Mouse (Mus musculus) bone marrow macrophage, adult 2 months (primary cell): ENCODE results near the gene Gpn3. TPM values are rescaled to one million over a fixed set of nuclear protein-coding genes. Genes with fewer than 3 reads are reported as not detected.

Experiments used
- H3K27ac ChIP-seq: 2 replicates; pipeline ENCODE4 v1.5.1; 2012; ENCODE audit warnings: low read depth, low read length; ENCODE audit not compliant: insufficient read depth
- H3K4me1 ChIP-seq: 2 replicates; pipeline ENCODE4 v1.6.1; 2012; ENCODE audit warnings: low read length; ENCODE audit not compliant: control insufficient read depth, insufficient read depth
- H3K4me3 ChIP-seq: 2 replicates; pipeline ENCODE4 v1.5.1; 2012; ENCODE audit warnings: mild to moderate bottlenecking, low read length, moderate library complexity; ENCODE audit not compliant: insufficient read depth
- CTCF ChIP-seq: IDR thresholded peaks from 2 replicates; pipeline ENCODE4 v1.5.1; 2012; ENCODE audit warnings: low read depth, mild to moderate bottlenecking, low read length, moderate library complexity
- POLR2A ChIP-seq: IDR thresholded peaks from 2 replicates; pipeline ENCODE4 v1.6.1; 2012; ENCODE audit warnings: mild to moderate bottlenecking, low read depth, low read length, borderline replicate concordance
- polyA plus RNA-seq: library from polyadenylated mRNA; stranded (reverse); fragments of >200 nt; gene quantifications from 2 replicates; pipeline ENCODE4 v1.2.4, GENCODE M21; 2012; ENCODE audit not compliant: missing spikeins, insufficient read depth, insufficient read length

The Gpn3 gene
- polyA plus RNA-seq, 1 experiment = 16.9 TPM

DNA sequence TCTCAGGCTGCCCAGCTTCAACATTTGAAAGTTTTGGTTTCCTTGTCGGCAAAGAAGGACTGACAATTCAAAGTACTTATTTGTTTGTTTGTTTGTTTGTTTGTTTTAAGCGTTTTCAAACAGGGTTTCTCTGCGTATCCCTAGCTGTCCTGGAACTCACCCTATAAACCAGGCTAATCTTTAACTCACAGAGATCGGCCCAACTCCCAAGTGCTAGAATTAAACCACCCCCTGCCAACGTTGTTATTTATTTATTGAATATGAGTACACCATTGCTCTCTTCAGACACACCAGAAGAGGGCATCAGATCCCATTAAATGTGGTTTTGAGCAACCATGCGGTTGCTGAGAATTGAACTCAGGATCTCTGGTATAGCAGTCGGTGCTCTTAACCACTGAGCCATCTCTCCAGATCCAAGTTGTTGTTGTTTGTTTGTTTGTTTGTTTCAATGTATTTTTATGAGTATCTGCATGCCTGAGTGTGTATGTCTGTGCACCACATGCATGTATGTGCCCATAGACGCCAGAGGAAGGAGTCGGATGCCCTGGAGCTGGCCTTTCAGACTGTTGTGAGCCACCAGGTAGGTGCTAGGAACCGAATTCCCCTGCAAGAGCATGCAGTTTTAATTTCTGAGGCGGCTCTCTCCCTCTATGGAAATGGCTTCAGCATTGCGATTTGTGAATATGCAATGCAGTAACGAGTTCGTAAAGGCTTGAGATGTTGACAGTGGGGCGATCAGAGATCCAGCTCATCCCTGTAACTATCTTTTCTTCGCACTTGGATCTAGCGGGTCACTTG is 49.8 kb downstream of the Gpn3 start, which contains the start of gene Anapc7:
Anapc7 (plus strand) TSS at position 423 of the 798 bp plus-strand sequence.
- H3K27ac ChIP-seq = peak within 1 kb of the TSS; percentile 72
- TF ChIP-seq POLR2A (no peak), CTCF (no peak)
- peak within 1 kb of the TSS; percentile 94 for H3K4me3 ChIP-seq
- peaks cover 7% of the 10 kb centered on the region for H3K4me1 ChIP-seq

DNA sequence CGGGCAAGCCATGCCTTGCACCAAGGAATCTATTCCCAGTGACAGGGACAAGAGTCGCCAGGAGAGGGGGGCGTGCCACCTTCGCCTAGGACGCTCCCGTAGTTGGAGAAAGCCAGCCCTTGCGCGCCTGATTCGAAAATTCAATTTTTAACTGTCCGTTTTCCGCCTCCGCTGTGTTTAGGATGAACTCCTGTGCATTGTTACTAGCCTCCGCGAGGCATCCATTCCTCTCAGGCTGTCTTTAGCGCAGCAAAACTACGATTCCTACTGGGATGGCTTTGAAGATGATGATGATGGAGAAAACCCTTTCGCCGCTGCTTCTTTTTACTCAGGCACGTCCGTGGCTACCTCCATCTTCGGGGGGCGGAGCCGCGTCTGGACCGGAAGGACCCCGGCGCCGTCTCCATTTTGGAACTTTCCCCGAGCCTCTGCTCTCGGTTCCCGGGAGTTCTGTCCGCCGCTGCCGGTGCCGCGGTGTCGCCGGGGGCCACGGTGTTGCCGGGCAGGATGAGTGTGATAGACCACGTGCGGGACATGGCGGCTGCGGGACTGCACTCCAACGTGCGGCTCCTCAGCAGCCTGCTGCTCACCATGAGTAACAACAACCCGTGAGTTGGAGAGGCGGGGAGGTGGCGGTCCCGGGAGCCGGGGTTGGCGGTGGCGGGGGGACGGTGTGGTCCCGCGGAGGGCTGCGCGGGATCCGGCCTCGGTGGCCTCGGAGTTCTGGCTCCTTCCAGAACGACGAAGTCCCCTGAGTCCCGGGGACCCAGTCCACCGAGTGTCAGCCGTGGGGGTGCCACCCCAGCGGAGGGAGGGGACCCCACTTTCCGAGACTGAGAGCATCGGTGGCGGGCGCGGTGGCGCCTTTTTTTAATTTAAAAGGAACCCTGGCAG is 50.6 kb downstream of the Gpn3 start:
- peaks cover 7% of the 10 kb centered on the region for H3K4me1 ChIP-seq
- peak overlapping the region; percentile 94 for H3K4me3 ChIP-seq
- no peak for TF ChIP-seq CTCF
- no peak for TF ChIP-seq POLR2A
- H3K27ac ChIP-seq = peak overlapping the region; percentile 72

DNA sequence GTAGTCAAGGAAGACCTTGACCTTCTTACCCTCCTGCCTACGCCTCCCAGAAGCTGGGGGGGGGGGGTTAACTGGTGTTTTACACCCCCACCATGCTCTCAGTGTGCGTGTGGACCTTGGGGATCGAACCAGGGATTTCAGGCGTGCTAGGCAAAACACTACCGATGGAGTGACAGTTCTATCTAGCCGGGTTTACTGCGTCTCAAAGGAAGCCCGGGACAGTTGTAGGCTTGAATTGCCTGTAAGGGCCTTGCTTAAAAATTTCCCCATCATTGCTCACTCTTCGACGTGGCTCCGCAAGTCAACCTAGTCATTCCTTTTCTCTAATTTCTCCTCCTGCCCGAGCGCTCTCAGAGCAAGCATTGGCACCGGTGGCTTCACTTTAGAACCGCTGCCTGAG is 51.4 kb downstream of the Gpn3 start:
- Histone ChIP-seq H3K4me3 (peak overlapping the region; percentile 94), H3K4me1 (peaks cover 7% of the 10 kb centered on the region), H3K27ac (no peak overlapping the region)
- TF ChIP-seq CTCF (no peak), POLR2A (no peak)

DNA sequence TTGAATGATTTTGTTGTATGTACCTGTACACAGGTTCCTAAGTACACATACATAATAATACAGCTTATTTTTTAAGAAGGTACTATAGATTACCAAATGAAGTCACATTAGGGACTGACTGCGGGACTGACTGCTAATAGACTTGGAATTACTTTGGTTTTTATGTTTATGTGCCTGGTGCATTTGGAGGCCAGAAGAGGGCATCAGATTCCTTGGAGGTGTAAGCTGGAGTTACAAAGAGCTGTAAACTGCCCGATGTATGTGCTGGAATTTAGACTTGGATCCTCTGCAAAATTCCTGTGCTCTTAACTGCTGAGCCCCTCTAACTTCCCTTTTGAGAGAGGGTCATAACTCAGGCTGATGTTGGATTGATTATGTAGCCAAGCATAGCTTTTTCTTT is 53.9 kb downstream of the Gpn3 start:
- H3K4me3 ChIP-seq = no peak overlapping the region
- no peak for TF ChIP-seq POLR2A
- TF ChIP-seq CTCF = no peak
- no peak overlapping the region for H3K27ac ChIP-seq
- peaks cover 7% of the 10 kb centered on the region for H3K4me1 ChIP-seq

DNA sequence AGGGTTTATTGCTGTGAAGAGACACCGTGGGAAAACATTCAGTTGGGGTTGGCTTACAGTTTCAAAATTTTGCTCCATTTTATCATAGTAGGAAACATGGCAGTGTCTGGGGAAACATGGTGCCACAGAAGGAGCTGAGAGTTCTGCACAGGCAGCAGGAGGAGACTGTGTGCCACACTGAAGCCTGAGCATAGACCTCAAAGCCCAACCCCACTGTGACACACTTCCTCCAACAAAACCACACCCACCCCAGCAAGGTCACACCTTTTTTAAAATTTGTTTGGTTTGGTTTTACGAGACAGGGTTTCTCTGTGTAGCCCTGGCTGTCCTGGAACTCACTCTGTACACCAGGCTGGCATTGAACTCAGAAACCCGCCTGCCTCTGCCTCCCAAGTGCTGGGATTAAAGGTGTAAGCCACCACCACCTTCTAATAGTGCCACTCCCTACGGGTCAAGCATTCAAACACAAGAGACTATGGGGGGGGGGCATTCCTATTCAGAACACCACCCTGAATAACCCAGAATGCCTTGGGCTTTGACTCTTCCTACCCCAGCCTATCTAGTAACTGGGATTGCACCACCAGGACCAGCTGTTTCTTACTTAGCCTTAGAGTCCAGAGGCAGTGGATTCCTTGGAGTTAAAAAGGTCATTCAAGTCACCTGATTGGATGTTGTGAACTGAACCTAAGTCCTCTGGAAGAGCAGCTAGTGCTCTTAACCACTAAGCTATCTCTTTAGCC is 58.5 kb downstream of the Gpn3 start:
- no peaks in the 10 kb centered on the region for H3K4me1 ChIP-seq
- H3K27ac ChIP-seq = no peak overlapping the region
- no peak overlapping the region for H3K4me3 ChIP-seq
- TF ChIP-seq CTCF (no peak), POLR2A (no peak)

DNA sequence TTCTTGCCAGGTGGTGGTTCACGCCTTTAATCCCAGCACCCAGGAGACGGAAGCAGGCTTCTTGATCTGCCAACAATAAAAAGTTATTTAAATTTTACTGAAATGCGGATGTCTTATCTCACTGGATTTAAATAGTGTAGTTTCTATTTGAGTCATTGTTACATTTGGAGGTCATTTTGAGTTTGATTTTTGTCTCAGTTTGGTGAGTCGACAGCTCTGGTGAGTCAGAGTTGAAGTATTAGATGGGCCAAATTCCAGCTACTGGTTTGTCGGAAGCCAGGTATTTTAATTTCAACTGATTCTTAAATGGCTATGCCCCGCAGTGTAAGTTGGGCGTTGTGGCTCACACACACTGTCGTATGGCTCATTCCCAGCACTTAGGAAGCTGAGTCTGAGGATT is 59.5 kb downstream of the Gpn3 start:
- Histone ChIP-seq H3K4me3 (no peak overlapping the region), H3K4me1 (no peaks in the 10 kb centered on the region), H3K27ac (no peak overlapping the region)
- TF ChIP-seq CTCF = no peak
- TF ChIP-seq POLR2A = no peak

Other genes starting within 250 kb of the Gpn3 start
- 1.8 and 2.5 TPM in 2 replicates for gene Ccdc63, start 231.1 kb upstream of the Gpn3 start, polyA plus RNA-seq
- 308 and 336 TPM in 2 replicates for gene Ppp1cc, start 213.6 kb upstream of the Gpn3 start, polyA plus RNA-seq
- gene Hvcn1, start 165.1 kb upstream of the Gpn3 start, polyA plus RNA-seq = 50.7 and 54.3 TPM in 2 replicates
- gene Tctn1, start 107.4 kb upstream of the Gpn3 start, polyA plus RNA-seq = 13.7 and 15.6 TPM in 2 replicates
- gene Pptc7, start 87.5 kb upstream of the Gpn3 start, polyA plus RNA-seq = 12.3 and 13.5 TPM in 2 replicates
- gene Rad9b, start 17.6 kb upstream of the Gpn3 start, polyA plus RNA-seq = 1.9 and 2.6 TPM in 2 replicates
- 123 and 134 TPM in 2 replicates for gene Vps29, start 17.5 kb upstream of the Gpn3 start, polyA plus RNA-seq
- gene Fam216a, start 488 bp downstream of the Gpn3 start, polyA plus RNA-seq = 8.3 and 11.5 TPM in 2 replicates
- 741 and 780 TPM in 2 replicates for gene Arpc3, start 20.0 kb downstream of the Gpn3 start, polyA plus RNA-seq
- 19.6 and 22.2 TPM in 2 replicates for gene Anapc7, start 49.8 kb downstream of the Gpn3 start, polyA plus RNA-seq
- 57.0 and 57.2 TPM in 2 replicates for gene Atp2a2, start 130.3 kb downstream of the Gpn3 start, polyA plus RNA-seq
- gene Ift81, start 242.6 kb downstream of the Gpn3 start, polyA plus RNA-seq = 7.7 and 8.5 TPM in 2 replicates